Mouse (Mus musculus): ENCODE measurements around the gene Phactr1.

Phactr1 gene

DNA sequence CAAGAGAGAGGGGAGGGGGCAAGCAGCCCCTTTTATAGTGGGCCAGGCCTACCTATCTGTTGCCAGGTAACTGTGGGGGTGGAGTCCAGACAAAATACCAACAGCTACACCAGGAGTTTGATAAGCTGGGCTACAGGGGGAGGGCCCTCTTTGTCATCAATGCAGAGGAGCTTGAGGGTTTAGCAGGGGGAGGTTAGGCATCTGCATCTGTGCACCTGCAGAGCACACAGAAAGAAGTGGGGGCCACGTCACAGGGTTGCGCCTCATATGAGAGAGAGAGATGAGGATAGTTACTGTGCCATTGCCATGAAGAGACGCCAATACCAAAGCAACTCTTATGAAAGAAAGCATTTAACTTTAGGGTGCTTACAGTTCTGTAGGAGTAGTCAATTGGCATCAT, 496.3 kb downstream of the Phactr1 start:
- DNase-seq (ENCODE audit: low read depth, low spot score) = no peak

DNA sequence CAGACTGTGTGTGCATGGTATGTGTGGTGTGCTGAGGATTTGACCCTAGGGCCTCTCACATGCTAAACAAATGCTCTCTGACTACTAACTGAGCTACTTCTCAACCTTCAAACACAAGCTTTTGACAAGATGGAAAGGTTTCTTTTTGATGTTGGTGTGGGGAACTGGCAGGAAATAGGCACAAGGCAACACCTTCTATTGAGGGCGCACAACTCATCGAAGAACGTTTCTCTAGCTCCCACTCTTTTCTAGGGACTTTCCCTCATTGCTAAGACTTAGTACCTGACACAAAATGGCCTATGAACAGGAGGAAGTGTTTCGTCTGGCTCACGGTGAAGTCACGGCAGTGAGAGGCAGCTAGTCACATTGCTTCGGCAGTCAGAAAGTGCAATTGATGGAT, 496.9 kb downstream of the Phactr1 start:
- DNase-seq (ENCODE audit: low read depth, low spot score) = no peak

GRCm38 (mm10) chr13:43181104-43181503, 500.7 kb downstream of the Phactr1 start:
- no peak for DNase-seq (ENCODE audit: low read depth, low spot score)

DNA sequence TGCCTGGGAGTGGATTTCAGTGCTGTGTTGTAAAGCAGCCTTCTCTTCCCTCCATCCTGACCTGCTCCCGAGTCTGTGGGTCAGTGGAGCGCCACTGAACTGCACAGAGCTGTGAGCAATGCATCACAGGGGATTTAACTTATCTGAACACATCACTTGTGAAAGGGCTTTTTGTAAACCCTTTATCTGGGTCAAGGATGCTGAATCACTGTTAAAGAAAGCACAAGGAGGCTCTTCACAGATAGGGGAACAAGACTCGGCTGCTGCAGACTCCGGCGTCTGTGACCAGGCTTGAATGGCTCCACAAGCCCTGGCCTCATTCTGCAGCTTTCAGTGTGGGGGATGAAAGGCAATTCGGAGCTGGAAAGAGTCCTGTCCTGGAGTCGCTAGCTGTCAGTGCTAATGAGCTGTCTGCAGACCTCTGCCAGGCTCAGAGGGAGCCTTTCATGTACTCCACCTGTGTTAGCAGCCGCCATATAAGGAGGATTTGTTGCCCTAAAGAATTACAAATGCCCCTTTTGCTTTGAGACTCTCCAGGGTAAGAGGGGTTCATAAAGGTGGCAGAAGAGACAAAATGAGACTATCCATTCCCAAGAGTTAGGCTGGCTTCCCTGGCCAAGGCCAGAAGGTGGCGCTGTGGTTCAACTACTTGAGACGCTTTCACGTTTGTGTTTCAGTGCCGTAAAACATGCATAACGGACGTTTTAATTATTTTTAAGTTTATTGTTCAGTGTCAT, 502.2 kb downstream of the Phactr1 start:
- DNase-seq (ENCODE audit: low read depth, low spot score) = peak; percentile 52

- no peak for DNase-seq (ENCODE audit: low read depth, low spot score)
Measured at GRCm38 (mm10) chr13:43183248-43184055, 503.0 kb downstream of the Phactr1 start.

DNA sequence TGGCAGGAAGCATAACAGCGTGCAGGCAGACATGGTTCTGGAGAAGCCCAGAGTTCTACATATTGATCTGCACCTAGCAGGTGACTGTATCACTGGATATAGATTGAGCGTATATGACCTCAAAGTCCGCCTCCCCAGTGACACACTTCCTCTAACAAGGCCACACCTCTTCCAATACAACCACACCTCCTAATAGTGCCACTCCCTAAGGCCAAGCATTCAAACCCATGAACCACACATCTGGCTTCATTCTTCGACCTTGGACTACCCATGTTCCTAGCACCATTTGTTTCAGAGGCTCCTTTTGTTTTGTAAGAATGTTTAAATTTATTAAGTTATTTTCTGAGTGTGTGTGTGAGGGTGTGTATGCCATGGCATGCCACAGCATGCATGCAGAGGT, 507.3 kb downstream of the Phactr1 start:
- no peak for DNase-seq (ENCODE audit: low read depth, low spot score)

Measured in skeletal muscle tissue, adult 2 months (tissue).